Mouse (Mus musculus) C2C12 (cell line): ENCODE data around the gene Mgmt. TPM values are rescaled to one million over a fixed set of nuclear protein-coding genes. Genes with fewer than 3 reads are reported as not detected.

Experiments
- H3K27me3 ChIP-seq: one replicate; pipeline ENCODE4 v1.6.1; 2011; ENCODE audit not compliant: control insufficient read depth, insufficient read depth, insufficient read length
- H3K36me3 ChIP-seq: one replicate; pipeline ENCODE4 v1.6.1; 2011; ENCODE audit not compliant: control insufficient read depth, insufficient read depth
- H3K4me3 ChIP-seq: one replicate; pipeline ENCODE4 v1.5.1; 2011; ENCODE audit warnings: mild to moderate bottlenecking, control low read depth; ENCODE audit not compliant: poor library complexity, insufficient read depth, severe bottlenecking
- H3K79me2 ChIP-seq: one replicate; pipeline ENCODE4 v1.6.1; 2011; ENCODE audit not compliant: control insufficient read depth, insufficient read depth
- H3K79me3 ChIP-seq: one replicate; pipeline ENCODE4 v1.6.1; 2011; ENCODE audit warnings: low read depth, control low read depth
- H3ac ChIP-seq: one replicate; pipeline ENCODE3; 2011; ENCODE audit warnings: low read depth; ENCODE audit not compliant: control insufficient read depth, insufficient read length
- CEBPB ChIP-seq: IDR thresholded peaks from one replicate; pipeline ENCODE4 v1.6.1; 2011; ENCODE audit warnings: low read depth, mild to moderate bottlenecking, control low read depth, moderate library complexity
- CTCF ChIP-seq: IDR thresholded peaks from one replicate; pipeline ENCODE4 v1.5.1; 2011; ENCODE audit not compliant: control insufficient read depth, insufficient read depth, insufficient read length
- FOSL1 ChIP-seq: IDR thresholded peaks from one replicate; pipeline ENCODE4 v1.8.0; 2011; ENCODE audit warnings: mild to moderate bottlenecking, low read length; ENCODE audit not compliant: poor library complexity, insufficient read depth, severe bottlenecking
- MAX ChIP-seq: IDR thresholded peaks from one replicate; pipeline ENCODE4 v1.6.1; 2011; ENCODE audit warnings: mild to moderate bottlenecking, control low read depth
- MYOD1 ChIP-seq: IDR thresholded peaks from one replicate; pipeline ENCODE4 v1.6.1; 2011; ENCODE audit warnings: low read depth; ENCODE audit not compliant: control insufficient read depth, insufficient read length
- MYOG ChIP-seq: IDR thresholded peaks from one replicate; pipeline ENCODE4 v1.6.1; 2011; ENCODE audit not compliant: control insufficient read depth, insufficient read length; ENCODE audit errors: extremely low read depth
- USF1 ChIP-seq: IDR thresholded peaks from one replicate; pipeline ENCODE4 v1.6.1; 2011; ENCODE audit warnings: low read depth, mild to moderate bottlenecking, control low read depth, moderate library complexity
- long read RNA-seq, 2 experiments: library from polyadenylated mRNA; unstranded; transcript quantifications; one replicate each; pipeline ENCODE4 v2.0.0; 2019 to 2020
- polyA plus RNA-seq: library from polyadenylated mRNA; unstranded; fragments of >200 nt; fragmentation: generic; extraction: Trizol; gene quantifications from one replicate; pipeline ENCODE4 v1.2.1, GENCODE M21; 2012; ENCODE audit warnings: missing spikeins

The Mgmt gene
- 1.9 TPM for polyA plus RNA-seq
- long read RNA-seq, experiment 1, partial matches to known transcripts: 0 of 1 reads
- long read RNA-seq, experiment 1, other reads (novel, unspliced or antisense): 0 of 1 reads
- long read RNA-seq, experiment 2: 0 reads

DNA sequence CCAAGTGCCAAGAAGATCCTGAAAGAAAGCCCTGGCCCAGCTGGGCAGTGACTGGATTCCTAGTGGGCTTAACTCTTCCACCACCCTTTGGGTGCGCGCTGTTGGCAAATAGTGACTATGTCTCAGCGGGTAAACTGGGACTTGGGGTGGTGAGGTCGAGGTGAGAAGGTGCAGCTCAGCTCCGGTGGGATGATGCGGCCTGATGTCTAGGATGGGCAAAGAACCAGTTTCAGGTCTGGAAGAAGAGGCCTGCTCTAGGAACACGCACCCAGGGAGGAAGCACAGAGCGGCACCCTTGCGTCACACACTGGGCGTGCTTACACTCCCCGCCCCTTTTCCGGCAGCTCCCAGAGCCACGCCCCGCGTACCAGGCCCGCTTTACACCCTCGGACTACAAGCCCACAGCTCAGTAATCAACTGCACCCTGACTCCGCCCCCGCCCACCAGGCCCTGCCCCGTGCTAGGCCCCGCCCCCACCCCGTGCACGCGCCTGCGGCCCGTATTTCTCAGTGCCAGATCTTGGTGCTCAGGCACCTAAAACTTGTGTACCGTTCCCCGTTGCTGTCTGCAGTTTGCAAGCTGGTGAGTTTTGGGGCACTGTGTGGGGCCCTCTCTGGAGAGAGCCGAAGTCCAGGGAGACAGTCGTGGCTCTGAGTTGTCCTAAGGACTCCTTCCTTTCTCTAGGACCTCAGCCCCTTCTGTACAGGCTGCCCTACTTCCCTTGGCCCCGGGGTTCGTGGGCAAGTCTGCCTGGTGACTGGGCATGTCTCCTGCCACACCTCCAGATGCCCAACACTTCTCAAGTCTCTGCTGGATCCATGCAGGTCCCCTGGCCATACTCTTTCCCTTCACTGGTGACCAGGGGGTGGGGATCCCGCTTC lies at the start of gene Mgmt:
Mgmt (plus strand) TSS at position 509 of the 881 bp plus-strand sequence.
- H3K27me3 ChIP-seq: no peaks in the 10 kb centered on the region
- H3K36me3 ChIP-seq: no peaks in the 10 kb centered on the region
- H3K79me3 ChIP-seq: no peaks in the 10 kb centered on the region
- TF ChIP-seq MYOD1 (no peak), USF1 (no peak), FOSL1 (no peak), MAX (no peak), CEBPB (no peak), MYOG (no peak)
- H3K4me3 ChIP-seq: no peak within 1 kb of the TSS
- H3K79me2 ChIP-seq: no peaks in the 10 kb centered on the region
- H3ac ChIP-seq: peak within 1 kb of the TSS; percentile 54

DNA sequence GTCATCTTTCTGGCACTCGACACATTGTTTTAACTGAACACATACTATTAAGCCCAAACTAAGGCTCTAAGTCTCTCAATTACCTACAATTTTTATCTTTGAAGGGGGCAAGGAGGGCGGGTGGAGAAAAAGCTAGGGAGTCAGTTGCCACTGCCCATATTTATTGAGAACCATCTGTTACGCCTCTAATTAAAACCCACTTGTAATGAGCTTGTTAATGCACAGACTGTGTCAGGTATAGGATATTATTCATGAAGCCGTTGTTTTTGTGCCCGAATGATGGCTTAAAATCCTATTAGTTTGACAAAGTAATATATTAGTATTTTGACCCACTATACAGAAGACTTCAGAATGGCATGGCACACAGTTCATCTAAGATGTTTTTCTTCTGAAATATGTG lies 49.6 kb upstream of the Mgmt start:
- no peaks in the 10 kb centered on the region for H3K79me2 ChIP-seq
- H3K27me3 ChIP-seq: no peaks in the 10 kb centered on the region
- TF ChIP-seq MYOG (no peak), CEBPB (no peak), MAX (no peak), USF1 (no peak), MYOD1 (no peak), FOSL1 (no peak), CTCF (no peak)
- no peaks in the 10 kb centered on the region for H3K79me3 ChIP-seq
- H3ac ChIP-seq: no peak overlapping the region
- H3K36me3 ChIP-seq: no peaks in the 10 kb centered on the region
- H3K4me3 ChIP-seq: no peak overlapping the region

DNA sequence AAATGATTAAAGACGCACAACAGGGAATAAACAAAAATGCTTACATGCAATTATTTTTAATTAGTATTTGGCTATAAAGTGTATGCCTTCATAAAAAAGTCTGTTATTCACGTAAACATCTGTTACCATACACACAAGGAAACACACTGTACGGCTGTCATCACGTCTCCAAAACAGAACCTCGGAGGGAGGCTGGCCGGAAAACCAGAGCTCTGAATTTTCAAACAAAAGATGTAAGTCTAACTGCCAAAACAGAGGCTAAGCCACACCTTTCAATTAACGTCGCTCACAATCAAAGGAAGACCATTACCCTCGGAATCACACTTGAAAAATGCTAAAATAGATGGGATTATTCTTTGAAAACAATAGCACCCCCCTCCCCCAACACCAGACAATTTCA lies 49.1 kb upstream of the Mgmt start:
- Histone ChIP-seq H3ac (no peak overlapping the region), H3K79me2 (no peaks in the 10 kb centered on the region), H3K4me3 (no peak overlapping the region), H3K36me3 (no peaks in the 10 kb centered on the region), H3K79me3 (no peaks in the 10 kb centered on the region), H3K27me3 (no peaks in the 10 kb centered on the region)
- TF ChIP-seq MYOG (no peak), FOSL1 (no peak), MYOD1 (no peak), MAX (no peak), USF1 (no peak), CEBPB (no peak), CTCF (no peak)

DNA sequence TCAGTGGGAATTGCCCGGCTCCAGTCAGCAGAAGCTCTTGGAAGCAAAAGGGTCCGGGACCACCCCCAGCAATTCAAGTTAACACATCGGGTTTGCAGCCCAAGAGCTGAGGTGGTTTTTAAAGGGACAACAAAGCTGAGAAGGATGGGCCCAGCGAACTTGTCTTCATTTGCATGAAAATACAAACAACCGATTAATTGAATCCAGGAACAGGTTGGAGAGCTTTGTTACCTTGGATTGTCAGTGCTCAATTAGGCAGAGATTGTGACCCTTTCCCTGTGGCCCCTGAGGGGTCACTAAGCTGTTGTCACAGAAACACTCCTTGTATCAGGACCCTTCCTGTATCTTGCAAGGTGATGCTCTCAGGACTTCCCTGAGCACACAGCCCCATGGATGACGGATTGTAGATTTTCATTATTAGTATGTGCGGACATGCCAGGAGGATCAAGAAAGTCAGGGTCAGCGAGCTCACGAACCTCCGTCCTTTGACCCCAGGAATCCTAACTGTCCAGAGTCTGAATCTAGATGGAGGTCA lies 48.3 kb upstream of the Mgmt start:
- TF ChIP-seq CTCF (no peak), FOSL1 (no peak), MYOD1 (no peak), MAX (no peak), MYOG (no peak), USF1 (no peak), CEBPB (no peak)
- H3K4me3 ChIP-seq: no peak overlapping the region
- H3K27me3 ChIP-seq: no peaks in the 10 kb centered on the region
- H3K79me3 ChIP-seq: no peaks in the 10 kb centered on the region
- no peaks in the 10 kb centered on the region for H3K79me2 ChIP-seq
- H3ac ChIP-seq: no peak overlapping the region
- H3K36me3 ChIP-seq: no peaks in the 10 kb centered on the region

DNA sequence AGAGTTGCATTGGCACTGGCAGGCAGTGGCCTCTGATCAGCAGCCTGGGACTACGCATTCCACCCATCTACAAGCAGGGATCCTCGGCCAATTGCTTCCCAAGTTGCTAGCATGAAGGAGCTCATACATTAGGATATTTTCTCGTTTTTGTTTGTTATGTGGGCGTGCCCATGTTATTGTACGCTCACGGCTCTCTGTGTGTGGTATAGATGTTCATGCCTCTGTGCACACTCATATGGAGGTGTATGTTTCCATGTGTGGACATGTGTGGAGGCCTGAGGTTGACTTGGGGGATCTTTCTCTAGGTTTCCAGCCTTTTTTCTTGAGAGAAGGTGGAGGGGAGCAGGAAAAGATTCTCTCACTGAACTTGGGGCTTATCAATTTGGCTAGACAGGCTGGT lies 46.8 kb upstream of the Mgmt start:
- no peaks in the 10 kb centered on the region for H3K27me3 ChIP-seq
- H3K4me3 ChIP-seq: no peak overlapping the region
- H3K79me2 ChIP-seq: no peaks in the 10 kb centered on the region
- no peak overlapping the region for H3ac ChIP-seq
- TF ChIP-seq MYOD1: no peak
- TF ChIP-seq CEBPB: no peak
- no peaks in the 10 kb centered on the region for H3K36me3 ChIP-seq
- no peaks in the 10 kb centered on the region for H3K79me3 ChIP-seq
